Mouse (Mus musculus): ENCODE data around the gene Sorl1. TPM values are rescaled to one million over a fixed set of nuclear protein-coding genes. Genes with fewer than 3 reads are reported as not detected.
"Not testable (repeated sequence)": the region's sequence is repeated elsewhere in the genome, so short reads cannot be mapped to it uniquely, and the experiment has no call there.

Sorl1 gene
- polyA plus RNA-seq, 1 experiment from 2014 or later: 13.3 TPM

GRCm38 (mm10) chr9:42063391-42063790 is 60.7 kb downstream of the Sorl1 start:
- no peak for ATAC-seq (ENCODE audit: low FRiP score)
- Histone ChIP-seq H3K4me1 (peaks cover 7% of the 10 kb centered on the region), H3K36me3 (no peaks in the 10 kb centered on the region), H3K27ac (replicated peaks) (no peak overlapping the region), H3K4me2 (no peak overlapping the region), H3K9ac (replicated peaks) (no peak overlapping the region), H3K4me3 (replicated peaks) (no peak overlapping the region), H3K9me3 (replicated peaks) (no peaks in the 10 kb centered on the region), H3K27me3 (replicated peaks) (no peaks in the 10 kb centered on the region)
- WGBS: 79% methylated on average over 4 of the region's 4 CpGs

DNA sequence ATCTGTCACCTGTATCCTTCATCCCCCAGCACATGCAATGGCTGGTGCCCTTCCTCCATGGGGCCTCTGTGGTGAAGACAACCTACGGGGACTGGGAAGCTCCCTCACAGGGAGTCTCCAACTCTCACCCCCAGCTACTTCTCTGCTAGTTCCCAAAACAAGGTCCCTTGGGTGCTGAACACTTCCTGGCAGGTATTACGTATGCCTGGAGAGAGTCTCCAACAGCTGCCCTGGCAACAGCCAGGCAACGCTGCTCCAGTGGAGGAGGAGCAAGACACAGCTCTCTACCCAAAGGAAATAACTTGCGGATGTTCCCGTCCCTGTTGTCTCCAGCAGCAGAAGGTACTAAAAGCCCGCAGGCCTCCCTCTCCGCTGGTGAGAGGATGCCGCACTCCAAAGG is 61.8 kb downstream of the Sorl1 start:
- no peak overlapping the region for H3K9ac ChIP-seq (replicated peaks)
- H3K4me2 ChIP-seq: no peak overlapping the region
- WGBS: 79% methylated on average over 8 of the region's 8 CpGs
- no peaks in the 10 kb centered on the region for H3K36me3 ChIP-seq
- H3K27me3 ChIP-seq (replicated peaks): no peaks in the 10 kb centered on the region
- H3K9me3 ChIP-seq (replicated peaks): no peaks in the 10 kb centered on the region
- ATAC-seq (ENCODE audit: low FRiP score): no peak
- H3K27ac ChIP-seq (replicated peaks): no peak overlapping the region
- H3K4me1 ChIP-seq: no peaks in the 10 kb centered on the region
- no peak overlapping the region for H3K4me3 ChIP-seq (replicated peaks)

GRCm38 (mm10) chr9:42059006-42059405 is 65.1 kb downstream of the Sorl1 start:
- not testable (repeated sequence) for ATAC-seq (ENCODE audit: low FRiP score); H3K36me3 ChIP-seq; H3K4me2 ChIP-seq; H3K9ac ChIP-seq (replicated peaks); H3K27me3 ChIP-seq (replicated peaks); H3K27ac ChIP-seq (replicated peaks); H3K4me3 ChIP-seq (replicated peaks); H3K9me3 ChIP-seq (replicated peaks)
- peaks cover 17% of the 10 kb centered on the region for H3K4me1 ChIP-seq
- 89% methylated on average over 2 of the region's 2 CpGs for WGBS

GRCm38 (mm10) chr9:42056591-42056990 is 67.5 kb downstream of the Sorl1 start:
- peaks cover 29% of the 10 kb centered on the region for H3K4me1 ChIP-seq
- no peak overlapping the region for H3K27ac ChIP-seq (replicated peaks)
- no peak overlapping the region for H3K4me3 ChIP-seq (replicated peaks)
- H3K27me3 ChIP-seq (replicated peaks): no peaks in the 10 kb centered on the region
- whole genome bisulfite sequencing: 86% methylated on average over 5 of the region's 5 CpGs
- H3K9me3 ChIP-seq (replicated peaks): no peaks in the 10 kb centered on the region
- ATAC-seq (ENCODE audit: low FRiP score): no peak
- no peak overlapping the region for H3K9ac ChIP-seq (replicated peaks)
- H3K36me3 ChIP-seq: peaks cover 2% of the 10 kb centered on the region; the same call in 1 of the 2 replicates
- H3K4me2 ChIP-seq: no peak overlapping the region

DNA sequence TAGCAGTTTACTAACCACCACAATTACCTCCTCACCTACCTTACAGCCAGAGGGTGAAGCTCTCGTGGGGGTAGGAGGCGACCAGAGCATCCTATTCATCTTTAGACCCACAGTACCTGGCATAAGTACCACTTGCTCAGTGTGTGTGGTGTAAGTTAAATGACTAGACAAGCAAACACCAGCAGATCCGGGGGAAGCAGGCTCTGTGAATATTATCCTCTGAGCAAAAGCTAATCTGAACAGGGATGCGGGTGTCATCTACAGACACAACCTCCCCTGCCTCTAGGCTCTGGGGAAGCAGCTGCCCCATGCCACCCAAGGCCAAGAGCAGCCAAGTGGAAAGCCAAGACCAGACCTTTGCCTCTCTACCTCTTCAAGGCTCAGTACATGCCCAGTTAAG is 68.7 kb downstream of the Sorl1 start:
- Histone ChIP-seq H3K4me3 (replicated peaks) (no peak overlapping the region), H3K9me3 (replicated peaks) (no peaks in the 10 kb centered on the region), H3K4me1 (peaks cover 29% of the 10 kb centered on the region), H3K4me2 (no peak overlapping the region), H3K27me3 (replicated peaks) (no peaks in the 10 kb centered on the region), H3K9ac (replicated peaks) (no peak overlapping the region), H3K27ac (replicated peaks) (peak overlapping the region; percentile 67), H3K36me3 (peaks cover 2% of the 10 kb centered on the region; the same call in 1 of the 2 replicates)
- peak; percentile 60; the same call in 1 of the 2 replicates for ATAC-seq (ENCODE audit: low FRiP score)
- 75% methylated on average over 4 of the region's 4 CpGs for WGBS

GRCm38 (mm10) chr9:42054339-42055272 is 69.5 kb downstream of the Sorl1 start:
- H3K4me2 ChIP-seq: no peak overlapping the region
- no peak overlapping the region for H3K9ac ChIP-seq (replicated peaks)
- WGBS: 61% methylated on average over 20 of the region's 20 CpGs
- peak; percentile 90 for ATAC-seq (ENCODE audit: low FRiP score)
- H3K27me3 ChIP-seq (replicated peaks): no peaks in the 10 kb centered on the region
- no peak overlapping the region for H3K4me3 ChIP-seq (replicated peaks)
- no peaks in the 10 kb centered on the region for H3K9me3 ChIP-seq (replicated peaks)
- H3K4me1 ChIP-seq: peaks cover 29% of the 10 kb centered on the region
- peaks cover 2% of the 10 kb centered on the region; the same call in 1 of the 2 replicates for H3K36me3 ChIP-seq
- peak overlapping the region; percentile 67 for H3K27ac ChIP-seq (replicated peaks)

- WGBS: 67% methylated on average over 12 of the region's 12 CpGs
Measured at GRCm38 (mm10) chr9:42053591-42054190, 70.4 kb downstream of the Sorl1 start.

DNA sequence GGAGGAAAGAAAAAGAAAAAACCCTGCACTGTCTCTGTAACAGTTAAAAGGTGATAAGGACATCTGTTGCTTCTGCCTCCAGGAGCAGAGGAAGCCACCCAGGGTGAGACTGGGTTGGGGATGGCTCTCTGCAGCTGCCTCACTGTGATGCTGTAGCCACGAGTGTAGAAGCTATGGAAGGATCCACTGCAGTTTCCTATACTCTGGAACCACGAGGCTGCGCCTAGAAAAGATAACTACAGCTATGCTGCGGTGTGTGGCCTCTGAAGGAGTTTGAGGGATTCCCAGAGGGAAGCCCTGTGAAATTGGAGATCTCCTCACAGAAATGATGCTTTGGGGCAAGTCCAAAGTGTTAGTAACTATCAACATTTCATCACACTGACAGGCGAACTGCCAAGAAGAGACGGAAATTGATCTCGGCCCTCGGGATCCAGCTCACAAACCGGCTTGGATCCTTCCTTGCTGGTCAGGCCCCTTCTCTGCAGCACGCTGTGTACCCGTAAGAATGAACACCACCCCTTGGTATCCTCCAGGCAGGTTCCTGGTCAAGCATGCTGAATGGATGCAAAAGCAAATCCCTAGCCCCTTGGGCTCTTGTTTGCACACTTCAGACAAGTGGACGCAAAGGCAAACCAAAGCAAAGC is 71.3 kb downstream of the Sorl1 start:
- WGBS: 73% methylated on average over 12 of the region's 12 CpGs
- Histone ChIP-seq H3K9ac (replicated peaks) (no peak overlapping the region), H3K4me1 (peaks cover 29% of the 10 kb centered on the region), H3K4me2 (no peak overlapping the region), H3K4me3 (replicated peaks) (no peak overlapping the region), H3K9me3 (replicated peaks) (no peaks in the 10 kb centered on the region), H3K27me3 (replicated peaks) (no peaks in the 10 kb centered on the region), H3K27ac (replicated peaks) (no peak overlapping the region), H3K36me3 (peaks cover 2% of the 10 kb centered on the region; the same call in 1 of the 2 replicates)
- no peak for ATAC-seq (ENCODE audit: low FRiP score)

More at GRCm38 (mm10) chr9:42053591-42054190, 70.4 kb downstream of the Sorl1 start:
- Histone ChIP-seq H3K27me3 (replicated peaks) (no peaks in the 10 kb centered on the region), H3K9me3 (replicated peaks) (no peaks in the 10 kb centered on the region), H3K4me1 (peaks cover 29% of the 10 kb centered on the region), H3K4me2 (no peak overlapping the region), H3K4me3 (replicated peaks) (no peak overlapping the region), H3K27ac (replicated peaks) (no peak overlapping the region), H3K36me3 (peaks cover 2% of the 10 kb centered on the region; the same call in 1 of the 2 replicates), H3K9ac (replicated peaks) (no peak overlapping the region)
- no peak for ATAC-seq (ENCODE audit: low FRiP score)

DNA sequence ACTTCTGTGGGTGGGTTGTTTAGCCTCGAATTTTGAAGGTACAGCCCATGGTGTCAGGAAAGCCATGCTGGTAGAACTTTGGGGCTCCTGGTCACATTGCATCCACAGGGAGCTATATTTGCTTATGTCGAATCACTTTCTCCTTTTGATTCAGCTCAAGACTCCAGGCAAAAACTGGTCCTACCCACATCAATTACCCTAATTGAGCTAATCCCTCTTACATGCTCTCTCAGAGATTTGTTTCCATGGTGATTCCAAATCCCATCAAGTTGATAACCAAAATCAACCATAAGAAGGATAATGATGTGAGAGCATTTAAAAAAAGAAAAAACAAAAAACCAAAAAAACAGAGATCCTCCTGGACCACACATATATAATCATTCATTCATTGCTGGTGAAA is 75.6 kb downstream of the Sorl1 start:
- no peaks in the 10 kb centered on the region for H3K27me3 ChIP-seq (replicated peaks)

DNA sequence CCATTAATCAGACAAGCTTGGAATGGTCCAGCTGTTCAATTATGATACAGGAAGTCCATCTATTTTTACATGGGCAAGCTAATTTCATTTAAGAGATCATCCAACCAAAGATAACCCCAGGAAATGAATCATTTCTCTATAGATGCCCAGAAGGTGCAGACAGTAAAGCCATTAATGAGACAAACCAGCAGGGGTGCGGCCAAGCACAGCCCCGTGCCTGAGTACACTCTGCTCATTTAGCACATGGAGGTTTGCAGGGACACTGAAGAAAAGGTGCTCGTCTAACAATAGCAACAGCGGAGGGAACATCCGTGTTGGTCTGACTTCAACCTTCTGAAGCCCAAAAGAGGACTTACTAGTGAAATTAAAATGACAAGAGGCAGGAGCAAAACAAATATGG is 76.3 kb downstream of the Sorl1 start:
- Histone ChIP-seq H3K4me2 (no peak overlapping the region), H3K27ac (replicated peaks) (no peak overlapping the region), H3K27me3 (replicated peaks) (no peaks in the 10 kb centered on the region), H3K9me3 (replicated peaks) (no peaks in the 10 kb centered on the region), H3K9ac (replicated peaks) (no peak overlapping the region), H3K4me3 (replicated peaks) (no peak overlapping the region), H3K36me3 (peaks cover 14% of the 10 kb centered on the region), H3K4me1 (0 out of 2 replicates have a peak, but pooled peaks cover 3% of the 10 kb centered on the region)
- WGBS: 51% methylated on average over 5 of the region's 5 CpGs
- no peak for ATAC-seq (ENCODE audit: low FRiP score)

More for the DNA sequence above, 75.6 kb downstream of the Sorl1 start:
- Histone ChIP-seq H3K4me2 (no peak overlapping the region), H3K4me1 (0 out of 2 replicates have a peak, but pooled peaks cover 9% of the 10 kb centered on the region), H3K36me3 (peaks cover 8% of the 10 kb centered on the region), H3K27ac (replicated peaks) (no peak overlapping the region), H3K4me3 (replicated peaks) (no peak overlapping the region), H3K9me3 (replicated peaks) (no peaks in the 10 kb centered on the region), H3K9ac (replicated peaks) (no peak overlapping the region)
- no peak for ATAC-seq (ENCODE audit: low FRiP score)
- WGBS: 58% methylated on average over 2 of the region's 2 CpGs

DNA sequence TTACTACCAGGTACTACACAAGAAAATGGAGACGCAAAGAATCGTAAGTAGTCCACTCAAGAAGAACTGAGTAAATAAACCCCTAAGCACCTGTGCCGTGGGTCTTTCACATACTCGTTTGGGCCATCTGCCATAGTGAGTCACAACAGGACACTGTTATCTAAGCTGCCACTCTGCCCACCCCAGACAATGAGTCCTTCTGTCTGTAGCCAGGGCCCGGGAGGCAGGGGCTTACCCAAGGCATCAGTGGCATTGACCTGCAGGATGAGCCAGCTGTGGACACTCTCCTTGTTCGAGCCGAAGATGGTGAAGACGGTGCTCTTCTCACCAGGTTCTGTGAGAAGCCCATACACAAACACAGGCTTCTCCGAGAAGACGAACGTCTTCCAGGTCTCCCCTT is 77.8 kb downstream of the Sorl1 start:
- Histone ChIP-seq H3K27ac (replicated peaks) (no peak overlapping the region), H3K4me1 (no peaks in the 10 kb centered on the region), H3K4me3 (replicated peaks) (no peak overlapping the region), H3K9me3 (replicated peaks) (no peaks in the 10 kb centered on the region), H3K9ac (replicated peaks) (no peak overlapping the region), H3K27me3 (replicated peaks) (no peaks in the 10 kb centered on the region), H3K4me2 (no peak overlapping the region), H3K36me3 (peaks cover 18% of the 10 kb centered on the region)
- WGBS: 91% methylated on average over 11 of the region's 11 CpGs
- no peak for ATAC-seq (ENCODE audit: low FRiP score)
